Mouse (Mus musculus): ENCODE measurements at regions not wholly inside any gene's neighbourhood (a gene's known extent, or its start where the extent isn't known, plus 50 kb on each side); places are given as distances from the start of the nearest gene placed in this dataset.

GRCm38 (mm10) chr4:39508866-39509265 lies 58.8 kb downstream of the 1700009N14Rik start:
- 86% methylated on average over 6 of the region's 6 CpGs for WGBS
- H3K27ac ChIP-seq (ENCODE audit: low read length) = no peak overlapping the region
- no peaks in the 10 kb centered on the region for H3K36me3 ChIP-seq (ENCODE audit: control insufficient read depth, insufficient read depth, low read length)
- no peaks in the 10 kb centered on the region for H3K4me1 ChIP-seq (replicated peaks; ENCODE audit: control insufficient read depth, insufficient read depth, low read length)
- ATAC-seq (ENCODE audit: low read depth) = no peak
- no peaks in the 10 kb centered on the region for H3K9me3 ChIP-seq (ENCODE audit: control insufficient read depth, low read length)
- no peak overlapping the region for H3K9ac ChIP-seq (ENCODE audit: low read length)
- no peaks in the 10 kb centered on the region for H3K27me3 ChIP-seq (ENCODE audit: control insufficient read depth, insufficient read depth, low read depth, low read length)
- H3K4me2 ChIP-seq (ENCODE audit: low read depth, low read length) = no peak overlapping the region
- no peak overlapping the region for H3K4me3 ChIP-seq (ENCODE audit: low read length)

GRCm38 (mm10) chr4:39527492-39527891 lies 77.4 kb downstream of the 1700009N14Rik start:
- Histone ChIP-seq H3K4me1 (replicated peaks; ENCODE audit: control insufficient read depth, insufficient read depth, low read length) (no peaks in the 10 kb centered on the region), H3K36me3 (ENCODE audit: control insufficient read depth, insufficient read depth, low read length) (no peaks in the 10 kb centered on the region), H3K4me2 (ENCODE audit: low read depth, low read length) (no peak overlapping the region), H3K27ac (ENCODE audit: low read length) (no peak overlapping the region), H3K4me3 (ENCODE audit: low read length) (no peak overlapping the region), H3K9me3 (ENCODE audit: control insufficient read depth, low read length) (no peaks in the 10 kb centered on the region), H3K27me3 (ENCODE audit: control insufficient read depth, insufficient read depth, low read depth, low read length) (no peaks in the 10 kb centered on the region), H3K9ac (ENCODE audit: low read length) (no peak overlapping the region)
- WGBS = 77% methylated on average over 2 of the region's 2 CpGs
- no peak for ATAC-seq (ENCODE audit: low read depth)

- Histone ChIP-seq H3K4me1 (replicated peaks; ENCODE audit: control insufficient read depth, insufficient read depth, low read length) (no peaks in the 10 kb centered on the region), H3K36me3 (ENCODE audit: control insufficient read depth, insufficient read depth, low read length) (no peaks in the 10 kb centered on the region), H3K27me3 (ENCODE audit: control insufficient read depth, insufficient read depth, low read depth, low read length) (no peaks in the 10 kb centered on the region), H3K9ac (ENCODE audit: low read length) (no peak overlapping the region), H3K27ac (ENCODE audit: low read length) (no peak overlapping the region), H3K4me2 (ENCODE audit: low read depth, low read length) (no peak overlapping the region), H3K4me3 (ENCODE audit: low read length) (no peak overlapping the region), H3K9me3 (ENCODE audit: control insufficient read depth, low read length) (no peaks in the 10 kb centered on the region)
- ATAC-seq (ENCODE audit: low read depth) = no peak
- WGBS = 64% methylated on average over 4 of the region's 4 CpGs
These were observed 78.6 kb downstream of the 1700009N14Rik start for GRCm38 (mm10) chr4:39528661-39529060.

- no peak overlapping the region for H3K4me2 ChIP-seq (ENCODE audit: low read depth, low read length)
- no peak overlapping the region for H3K27ac ChIP-seq (ENCODE audit: low read length)
- WGBS = 85% methylated on average over 3 of the region's 3 CpGs
- H3K9ac ChIP-seq (ENCODE audit: low read length) = no peak overlapping the region
- H3K4me1 ChIP-seq (replicated peaks; ENCODE audit: control insufficient read depth, insufficient read depth, low read length) = no peaks in the 10 kb centered on the region
- H3K9me3 ChIP-seq (ENCODE audit: control insufficient read depth, low read length) = no peaks in the 10 kb centered on the region
- H3K4me3 ChIP-seq (ENCODE audit: low read length) = no peak overlapping the region
- H3K36me3 ChIP-seq (ENCODE audit: control insufficient read depth, insufficient read depth, low read length) = no peaks in the 10 kb centered on the region
- no peaks in the 10 kb centered on the region for H3K27me3 ChIP-seq (ENCODE audit: control insufficient read depth, insufficient read depth, low read depth, low read length)
- ATAC-seq (ENCODE audit: low read depth) = no peak
These were observed 106.1 kb downstream of the 1700009N14Rik start for GRCm38 (mm10) chr4:39556101-39556763.

GRCm38 (mm10) chr4:39597426-39597825 lies 147.3 kb downstream of the 1700009N14Rik start:
- Histone ChIP-seq H3K4me3 (ENCODE audit: low read length) (no peak overlapping the region), H3K9me3 (ENCODE audit: control insufficient read depth, low read length) (no peaks in the 10 kb centered on the region), H3K9ac (ENCODE audit: low read length) (no peak overlapping the region), H3K4me2 (ENCODE audit: low read depth, low read length) (no peak overlapping the region), H3K4me1 (replicated peaks; ENCODE audit: control insufficient read depth, insufficient read depth, low read length) (no peaks in the 10 kb centered on the region), H3K27me3 (ENCODE audit: control insufficient read depth, insufficient read depth, low read depth, low read length) (no peaks in the 10 kb centered on the region), H3K27ac (ENCODE audit: low read length) (no peak overlapping the region), H3K36me3 (ENCODE audit: control insufficient read depth, insufficient read depth, low read length) (no peaks in the 10 kb centered on the region)
- 69% methylated on average over 2 of the region's 2 CpGs for WGBS
- ATAC-seq (ENCODE audit: low read depth) = no peak

GRCm38 (mm10) chr4:39605046-39605445 lies 155.0 kb downstream of the 1700009N14Rik start:
- H3K27ac ChIP-seq (ENCODE audit: low read length) = no peak overlapping the region
- H3K4me3 ChIP-seq (ENCODE audit: low read length) = no peak overlapping the region
- no peak for ATAC-seq (ENCODE audit: low read depth)
- H3K36me3 ChIP-seq (ENCODE audit: control insufficient read depth, insufficient read depth, low read length) = no peaks in the 10 kb centered on the region
- 98% methylated on average over 5 of the region's 5 CpGs for WGBS
- H3K9me3 ChIP-seq (ENCODE audit: control insufficient read depth, low read length) = no peaks in the 10 kb centered on the region; the same call in 1 of the 2 replicates
- H3K27me3 ChIP-seq (ENCODE audit: control insufficient read depth, insufficient read depth, low read depth, low read length) = no peaks in the 10 kb centered on the region
- no peaks in the 10 kb centered on the region for H3K4me1 ChIP-seq (replicated peaks; ENCODE audit: control insufficient read depth, insufficient read depth, low read length)
- H3K9ac ChIP-seq (ENCODE audit: low read length) = no peak overlapping the region
- no peak overlapping the region for H3K4me2 ChIP-seq (ENCODE audit: low read depth, low read length)

GRCm38 (mm10) chr4:39644136-39644535 lies 194.0 kb downstream of the 1700009N14Rik start:
- Histone ChIP-seq H3K4me2 (ENCODE audit: low read depth, low read length) (no peak overlapping the region), H3K36me3 (ENCODE audit: control insufficient read depth, insufficient read depth, low read length) (no peaks in the 10 kb centered on the region), H3K27me3 (ENCODE audit: control insufficient read depth, insufficient read depth, low read depth, low read length) (no peaks in the 10 kb centered on the region), H3K4me3 (ENCODE audit: low read length) (no peak overlapping the region), H3K9me3 (ENCODE audit: control insufficient read depth, low read length) (no peaks in the 10 kb centered on the region), H3K27ac (ENCODE audit: low read length) (no peak overlapping the region), H3K9ac (ENCODE audit: low read length) (no peak overlapping the region), H3K4me1 (replicated peaks; ENCODE audit: control insufficient read depth, insufficient read depth, low read length) (no peaks in the 10 kb centered on the region)
- 69% methylated on average over 7 of the region's 7 CpGs for WGBS
- ATAC-seq (ENCODE audit: low read depth) = no peak

- WGBS = 77% methylated on average over 5 of the region's 5 CpGs
- no peak overlapping the region for H3K9ac ChIP-seq (ENCODE audit: low read length)
- H3K36me3 ChIP-seq (ENCODE audit: control insufficient read depth, insufficient read depth, low read length) = no peaks in the 10 kb centered on the region
- no peak overlapping the region for H3K27ac ChIP-seq (ENCODE audit: low read length)
- no peak overlapping the region for H3K4me2 ChIP-seq (ENCODE audit: low read depth, low read length)
- H3K27me3 ChIP-seq (ENCODE audit: control insufficient read depth, insufficient read depth, low read depth, low read length) = no peaks in the 10 kb centered on the region
- no peaks in the 10 kb centered on the region for H3K4me1 ChIP-seq (replicated peaks; ENCODE audit: control insufficient read depth, insufficient read depth, low read length)
- no peak overlapping the region for H3K4me3 ChIP-seq (ENCODE audit: low read length)
- ATAC-seq (ENCODE audit: low read depth) = no peak
- no peaks in the 10 kb centered on the region for H3K9me3 ChIP-seq (ENCODE audit: control insufficient read depth, low read length)
These were observed 194.8 kb downstream of the 1700009N14Rik start for GRCm38 (mm10) chr4:39644849-39645248.

GRCm38 (mm10) chr4:39660538-39660937 lies 210.4 kb downstream of the 1700009N14Rik start:
- Histone ChIP-seq H3K9me3 (ENCODE audit: control insufficient read depth, low read length) (no peaks in the 10 kb centered on the region), H3K4me1 (replicated peaks; ENCODE audit: control insufficient read depth, insufficient read depth, low read length) (no peaks in the 10 kb centered on the region), H3K4me3 (ENCODE audit: low read length) (no peak overlapping the region), H3K4me2 (ENCODE audit: low read depth, low read length) (no peak overlapping the region), H3K27me3 (ENCODE audit: control insufficient read depth, insufficient read depth, low read depth, low read length) (no peaks in the 10 kb centered on the region), H3K36me3 (ENCODE audit: control insufficient read depth, insufficient read depth, low read length) (no peaks in the 10 kb centered on the region), H3K27ac (ENCODE audit: low read length) (no peak overlapping the region), H3K9ac (ENCODE audit: low read length) (no peak overlapping the region)
- no peak for ATAC-seq (ENCODE audit: low read depth)
- WGBS = 80% methylated on average over 2 of the region's 2 CpGs

- no peaks in the 10 kb centered on the region for H3K36me3 ChIP-seq (ENCODE audit: control insufficient read depth, insufficient read depth, low read length)
- H3K27me3 ChIP-seq (ENCODE audit: control insufficient read depth, insufficient read depth, low read depth, low read length) = no peaks in the 10 kb centered on the region
- no peak overlapping the region for H3K4me3 ChIP-seq (ENCODE audit: low read length)
- no peak overlapping the region for H3K4me2 ChIP-seq (ENCODE audit: low read depth, low read length)
- ATAC-seq (ENCODE audit: low read depth) = no peak
- no peak overlapping the region for H3K27ac ChIP-seq (ENCODE audit: low read length)
- no peak overlapping the region for H3K9ac ChIP-seq (ENCODE audit: low read length)
- H3K9me3 ChIP-seq (ENCODE audit: control insufficient read depth, low read length) = no peaks in the 10 kb centered on the region
- H3K4me1 ChIP-seq (replicated peaks; ENCODE audit: control insufficient read depth, insufficient read depth, low read length) = no peaks in the 10 kb centered on the region
- 61% methylated on average over 7 of the region's 7 CpGs for WGBS
These were observed 222.5 kb downstream of the 1700009N14Rik start for GRCm38 (mm10) chr4:39672609-39673008.

Data from lung, embryonic 16.5 days (tissue).